Mouse (Mus musculus): ENCODE results near the gene Ptprc. TPM values are rescaled to one million over a fixed set of nuclear protein-coding genes. Genes with fewer than 3 reads are reported as not detected.

Gene Ptprc
- total RNA-seq, 1 experiment = 0.49 TPM

DNA sequence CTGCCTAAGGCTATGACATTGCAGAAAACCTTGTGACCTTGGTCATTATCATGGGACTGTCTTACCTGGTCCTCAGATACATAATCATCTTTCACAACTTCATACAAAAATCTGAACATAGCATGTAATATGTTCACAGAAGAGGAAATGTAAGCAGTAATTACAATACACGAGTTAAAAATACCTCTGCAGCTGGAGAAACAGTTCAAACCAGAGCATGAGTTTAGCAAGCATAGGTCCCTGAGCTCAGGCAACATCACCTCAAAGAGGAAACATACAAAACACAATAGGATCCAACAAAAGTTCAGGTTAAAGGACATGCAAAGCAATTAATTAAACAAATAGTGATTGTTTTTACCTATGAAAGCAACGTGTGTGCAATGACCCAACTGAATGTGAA, 17.8 kb downstream of the Ptprc start:
- DNase-seq (ENCODE audit: low read depth, low spot score) = no peak
- in situ Hi-C loops (cut with MboI; ENCODE audit: low sequenced_read_pairs in 2 of 2, unreplicated experiment in 2 of 2) = no loop called here

DNA sequence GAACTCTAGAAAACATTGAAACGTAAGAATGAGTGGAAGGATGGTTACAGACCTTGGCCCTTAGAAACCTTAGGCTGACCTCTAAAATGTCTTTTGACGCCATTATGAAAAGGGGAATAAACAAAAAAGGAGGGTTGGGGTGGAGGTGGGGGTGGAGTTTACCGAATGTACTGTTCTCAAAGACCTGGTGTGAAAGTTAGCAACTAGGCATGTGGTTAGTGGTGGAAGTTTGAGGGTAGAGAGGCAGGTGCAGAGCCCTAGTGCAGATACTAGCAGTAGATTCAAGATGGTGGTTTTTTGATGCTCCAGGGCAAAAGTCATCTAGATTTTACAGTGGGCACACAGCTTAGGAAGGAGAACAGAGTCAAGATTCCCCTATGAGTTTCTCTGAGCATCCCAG, 18.5 kb downstream of the Ptprc start:
- Histone ChIP-seq H3K4me1 (ENCODE audit: control insufficient read depth in 2 of 2, insufficient read depth in 2 of 2, low read length in 2 of 2, poor library complexity in 1 of 2) (peaks cover 0 to 2% of the 10 kb centered on the region in 2 experiments; a peak in 1 of 4 replicates), H3K9ac (ENCODE audit: insufficient read depth, low read depth, low read length, poor library complexity, severe bottlenecking) (no peak overlapping the region)
- in situ Hi-C loops (cut with MboI; ENCODE audit: low sequenced_read_pairs in 2 of 2, unreplicated experiment in 2 of 2) = no loop called here

More for the DNA sequence above, 17.8 kb downstream of the Ptprc start:
- Histone ChIP-seq H3K9ac (ENCODE audit: insufficient read depth, low read depth, low read length, poor library complexity, severe bottlenecking) (no peak overlapping the region), H3K27ac (ENCODE audit: insufficient read depth, low read depth, low read length, poor library complexity, severe bottlenecking) (no peak overlapping the region), H3K4me3 (ENCODE audit: insufficient read depth in 1 of 2, low read depth in 1 of 2, low read length in 2 of 2, poor library complexity in 1 of 2, severe bottlenecking in 1 of 2) (no peak overlapping the region), H3K9me3 (ENCODE audit: control insufficient read depth, insufficient read depth, low read depth, low read length) (no peaks in the 10 kb centered on the region), H3K36me3 (ENCODE audit: control insufficient read depth, insufficient read depth, low read length, poor library complexity, severe bottlenecking) (no peaks in the 10 kb centered on the region), H3K4me1 (ENCODE audit: control insufficient read depth in 2 of 2, insufficient read depth in 2 of 2, low read length in 2 of 2, poor library complexity in 1 of 2) (peaks cover 0 to 2% of the 10 kb centered on the region in 2 experiments; a peak in 1 of 4 replicates)
- TF ChIP-seq ZC3H11A (IDR thresholded peaks at IDR 0.05; ENCODE audit: borderline replicate concordance, low read depth, low read length) = no peak
- TF ChIP-seq MAFK (IDR thresholded peaks at IDR 0.05; ENCODE audit: insufficient read depth, low read depth, low read length) = no peak
- TF ChIP-seq HCFC1 (IDR thresholded peaks at IDR 0.05; ENCODE audit: borderline replicate concordance, insufficient read depth, low read length) = no peak
- TF ChIP-seq CHD2 (IDR thresholded peaks at IDR 0.05; ENCODE audit: low read depth, low read length) = no peak
- no peak for TF ChIP-seq ZNF384 (IDR thresholded peaks at IDR 0.05; ENCODE audit: low read depth, low read length)

GRCm38 (mm10) chr1:138154185-138154785, 21.2 kb downstream of the Ptprc start:
- no peak overlapping the region for H3K27ac ChIP-seq (ENCODE audit: insufficient read depth, low read depth, low read length, poor library complexity, severe bottlenecking)
- no peaks in the 10 kb centered on the region for H3K36me3 ChIP-seq (ENCODE audit: control insufficient read depth, insufficient read depth, low read length, poor library complexity, severe bottlenecking)
- no peak for DNase-seq (ENCODE audit: low read depth, low spot score)
- peak; percentile 32; the same call in 1 of the 2 replicates for TF ChIP-seq ZNF384 (IDR thresholded peaks at IDR 0.05; ENCODE audit: low read depth, low read length)
- TF ChIP-seq CHD2 (IDR thresholded peaks at IDR 0.05; ENCODE audit: low read depth, low read length) = no peak
- no peak for TF ChIP-seq MAFK (IDR thresholded peaks at IDR 0.05; ENCODE audit: insufficient read depth, low read depth, low read length)
- no peak for TF ChIP-seq HCFC1 (IDR thresholded peaks at IDR 0.05; ENCODE audit: borderline replicate concordance, insufficient read depth, low read length)
- no peak for TF ChIP-seq ZC3H11A (IDR thresholded peaks at IDR 0.05; ENCODE audit: borderline replicate concordance, low read depth, low read length)
- no peaks in the 10 kb centered on the region for H3K9me3 ChIP-seq (ENCODE audit: control insufficient read depth, insufficient read depth, low read depth, low read length)
- in situ Hi-C loops (cut with MboI; ENCODE audit: low sequenced_read_pairs in 2 of 2, unreplicated experiment in 2 of 2) = no loop called here
- peaks cover 0 to 2% of the 10 kb centered on the region in 2 experiments; a peak in 1 of 4 replicates for H3K4me1 ChIP-seq (ENCODE audit: control insufficient read depth in 2 of 2, insufficient read depth in 2 of 2, low read length in 2 of 2, poor library complexity in 1 of 2)
- H3K9ac ChIP-seq (ENCODE audit: insufficient read depth, low read depth, low read length, poor library complexity, severe bottlenecking) = no peak overlapping the region
- H3K4me3 ChIP-seq (ENCODE audit: insufficient read depth in 1 of 2, low read depth in 1 of 2, low read length in 2 of 2, poor library complexity in 1 of 2, severe bottlenecking in 1 of 2) = no peak overlapping the region

More for the DNA sequence above, 18.5 kb downstream of the Ptprc start:
- no peaks in the 10 kb centered on the region for H3K9me3 ChIP-seq (ENCODE audit: control insufficient read depth, insufficient read depth, low read depth, low read length)
- no peak for DNase-seq (ENCODE audit: low read depth, low spot score)
- TF ChIP-seq CHD2 (IDR thresholded peaks at IDR 0.05; ENCODE audit: low read depth, low read length) (no peak), ZNF384 (IDR thresholded peaks at IDR 0.05; ENCODE audit: low read depth, low read length) (no peak), HCFC1 (IDR thresholded peaks at IDR 0.05; ENCODE audit: borderline replicate concordance, insufficient read depth, low read length) (no peak), MAFK (IDR thresholded peaks at IDR 0.05; ENCODE audit: insufficient read depth, low read depth, low read length) (no peak), ZC3H11A (IDR thresholded peaks at IDR 0.05; ENCODE audit: borderline replicate concordance, low read depth, low read length) (no peak)
- H3K4me3 ChIP-seq (ENCODE audit: insufficient read depth in 1 of 2, low read depth in 1 of 2, low read length in 2 of 2, poor library complexity in 1 of 2, severe bottlenecking in 1 of 2) = no peak overlapping the region
- H3K36me3 ChIP-seq (ENCODE audit: control insufficient read depth, insufficient read depth, low read length, poor library complexity, severe bottlenecking) = no peaks in the 10 kb centered on the region
- no peak overlapping the region for H3K27ac ChIP-seq (ENCODE audit: insufficient read depth, low read depth, low read length, poor library complexity, severe bottlenecking)

- no peak overlapping the region for H3K9ac ChIP-seq (ENCODE audit: insufficient read depth, low read depth, low read length, poor library complexity, severe bottlenecking)
- peaks cover 0 to 2% of the 10 kb centered on the region in 2 experiments; a peak in 1 of 4 replicates for H3K4me1 ChIP-seq (ENCODE audit: control insufficient read depth in 2 of 2, insufficient read depth in 2 of 2, low read length in 2 of 2, poor library complexity in 1 of 2)
- no peak for DNase-seq (ENCODE audit: low read depth, low spot score)
- no peak overlapping the region for H3K27ac ChIP-seq (ENCODE audit: insufficient read depth, low read depth, low read length, poor library complexity, severe bottlenecking)
- in situ Hi-C loops (cut with MboI; ENCODE audit: low sequenced_read_pairs in 2 of 2, unreplicated experiment in 2 of 2) = no loop called here
- no peaks in the 10 kb centered on the region for H3K36me3 ChIP-seq (ENCODE audit: control insufficient read depth, insufficient read depth, low read length, poor library complexity, severe bottlenecking)
- TF ChIP-seq HCFC1 (IDR thresholded peaks at IDR 0.05; ENCODE audit: borderline replicate concordance, insufficient read depth, low read length) = no peak
- no peak for TF ChIP-seq ZC3H11A (IDR thresholded peaks at IDR 0.05; ENCODE audit: borderline replicate concordance, low read depth, low read length)
- no peak for TF ChIP-seq ZNF384 (IDR thresholded peaks at IDR 0.05; ENCODE audit: low read depth, low read length)
- TF ChIP-seq MAFK (IDR thresholded peaks at IDR 0.05; ENCODE audit: insufficient read depth, low read depth, low read length) = no peak
- no peak for TF ChIP-seq CHD2 (IDR thresholded peaks at IDR 0.05; ENCODE audit: low read depth, low read length)
- H3K9me3 ChIP-seq (ENCODE audit: control insufficient read depth, insufficient read depth, low read depth, low read length) = no peaks in the 10 kb centered on the region
- H3K4me3 ChIP-seq (ENCODE audit: insufficient read depth in 1 of 2, low read depth in 1 of 2, low read length in 2 of 2, poor library complexity in 1 of 2, severe bottlenecking in 1 of 2) = no peak overlapping the region
These were observed 22.4 kb downstream of the Ptprc start for GRCm38 (mm10) chr1:138153126-138153525.
